Mouse (Mus musculus) spleen, embryonic (tissue): Measurements from ENCODE around the gene Sf3b6.

ENCODE experiments used
- CTCF ChIA-PET: fragments of 350-600 bp; sonication (Branson Sonifier 250); formaldehyde crosslinking; loops from one replicate; lab custom pipeline; 2022; lab: Charles Lee

The Sf3b6 gene

GRCm38 (mm10) chr12:4840741-4841140 lies 23.4 kb downstream of the Sf3b6 start:
- CTCF ChIA-PET = interaction anchor here (0.7 kb wide), 1 partner anchor 11 kb away, joined by 3 read pairs; no protein-coding TSS in a partner anchor

- CTCF ChIA-PET = interaction anchor here (1.1 kb wide), 1 partner anchor 14 kb away, joined by 4 read pairs; no protein-coding TSS in a partner anchor
Measured at GRCm38 (mm10) chr12:4841392-4841887, 24.1 kb downstream of the Sf3b6 start, which contains the start of gene Fkbp1b. Gene Fkbp1b, minus strand, starts transcription at chr12:4841591.

DNA sequence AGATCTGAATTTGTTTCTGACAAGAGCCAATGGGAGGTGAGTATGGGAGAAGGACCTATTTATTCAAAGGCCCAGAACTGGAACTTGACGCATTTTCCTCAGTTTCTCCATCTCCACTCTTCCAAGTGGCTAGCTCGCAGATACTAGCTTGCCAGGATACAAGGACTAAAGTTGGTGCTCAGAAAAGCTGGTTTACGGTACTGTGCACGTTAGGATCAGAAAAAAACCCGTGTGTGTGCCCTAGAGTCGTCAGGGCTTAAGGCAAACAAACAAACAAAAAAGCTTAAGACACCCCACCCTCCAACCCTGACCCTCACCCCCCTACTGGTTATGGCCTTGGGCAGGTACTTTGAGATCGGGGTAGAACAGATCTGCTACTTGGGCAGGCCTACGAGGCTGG lies 25.1 kb downstream of the Sf3b6 start:
- CTCF ChIA-PET = interaction anchor here (1.1 kb wide), 1 partner anchor 15 kb away, joined by 4 read pairs; no protein-coding TSS in a partner anchor

DNA sequence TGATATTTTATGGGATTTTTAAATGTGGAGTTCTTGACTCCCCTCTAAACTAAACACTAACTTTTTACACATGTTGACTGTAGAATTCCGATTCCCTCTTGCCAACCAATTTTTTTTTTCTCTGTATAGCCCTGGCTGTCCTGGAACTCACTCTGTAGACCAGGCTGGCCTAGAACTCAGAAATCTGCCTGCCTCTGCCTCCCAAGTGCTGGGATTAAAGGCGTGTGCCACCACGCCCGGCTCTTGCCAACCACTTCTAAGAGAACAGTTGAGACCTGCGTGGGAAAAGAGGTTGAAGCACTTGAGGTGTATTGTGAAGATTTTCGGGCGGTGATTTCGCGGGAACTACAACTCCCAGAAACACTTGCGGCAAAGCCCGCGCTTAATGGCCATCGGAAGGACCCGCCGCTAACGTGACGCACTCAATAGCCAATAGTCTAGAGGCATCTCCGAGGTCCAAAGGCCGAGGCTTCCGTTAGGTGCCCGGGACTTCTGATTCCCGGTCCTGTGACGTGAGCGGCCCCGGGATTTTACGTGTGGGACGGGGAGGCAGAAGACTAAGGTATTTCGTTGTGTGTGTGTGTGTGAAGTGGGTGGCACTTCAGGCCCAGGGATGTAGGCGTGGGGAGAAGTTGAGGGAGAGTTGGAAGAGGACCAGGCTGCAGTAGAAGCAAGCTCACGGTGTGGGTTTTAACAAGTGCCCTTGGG lies 25.7 kb downstream of the Sf3b6 start, which contains the start of gene Wdcp:
TSS of gene Wdcp (plus strand) at position 414 of the 708 bp plus-strand sequence.
- CTCF ChIA-PET = no interaction called here

GRCm38 (mm10) chr12:4843741-4844140 lies 26.4 kb downstream of the Sf3b6 start:
- CTCF ChIA-PET = interaction anchor here (0.7 kb wide), 1 partner anchor 1470 kb away, joined by 3 read pairs; no protein-coding TSS in a partner anchor

DNA sequence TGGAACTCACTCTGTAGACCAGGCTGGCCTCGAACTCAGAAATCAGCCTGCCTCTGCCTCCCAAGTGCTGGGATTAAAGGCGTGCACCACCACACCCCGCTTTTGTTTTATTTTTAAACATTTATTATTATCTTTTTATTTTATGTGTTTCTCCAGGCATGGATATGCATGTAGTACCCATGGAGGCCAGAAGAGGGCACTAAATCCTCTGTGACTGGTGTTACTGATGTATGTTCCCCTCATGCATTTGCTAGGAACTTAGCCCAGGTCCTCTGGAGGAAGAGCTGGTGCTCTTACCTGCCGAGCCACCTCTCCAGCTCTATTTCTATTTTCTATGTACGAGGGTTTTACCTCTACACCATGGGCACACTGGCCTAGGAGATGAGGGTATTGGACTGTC lies 38.8 kb downstream of the Sf3b6 start:
- CTCF ChIA-PET = interaction anchor here (0.6 kb wide), 1 partner anchor 29 kb away, joined by 4 read pairs; no protein-coding TSS in a partner anchor

DNA sequence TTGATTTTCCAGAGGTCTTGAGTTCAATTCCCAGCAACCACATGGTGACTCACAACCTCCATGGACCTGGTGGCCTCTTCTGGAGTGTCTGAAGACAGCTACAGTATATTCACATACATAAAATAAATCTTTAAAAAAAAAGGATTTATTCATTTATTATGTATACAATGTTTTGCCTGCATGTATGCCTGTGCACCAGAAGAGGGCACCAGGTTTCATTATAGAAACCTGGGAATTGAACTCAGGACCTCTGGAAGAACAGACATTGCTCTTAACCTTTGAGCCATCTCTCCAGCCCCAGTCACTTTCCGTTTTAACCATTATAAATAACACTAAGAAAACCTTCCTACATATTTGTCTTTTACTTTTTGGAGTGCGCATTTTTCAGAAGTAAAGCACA lies 39.5 kb downstream of the Sf3b6 start:
- CTCF ChIA-PET = interaction anchor here (0.7 kb wide), 2 partner anchors 52 to 169 kb away, joined by 5 to 16 read pairs; no protein-coding TSS in a partner anchor

DNA sequence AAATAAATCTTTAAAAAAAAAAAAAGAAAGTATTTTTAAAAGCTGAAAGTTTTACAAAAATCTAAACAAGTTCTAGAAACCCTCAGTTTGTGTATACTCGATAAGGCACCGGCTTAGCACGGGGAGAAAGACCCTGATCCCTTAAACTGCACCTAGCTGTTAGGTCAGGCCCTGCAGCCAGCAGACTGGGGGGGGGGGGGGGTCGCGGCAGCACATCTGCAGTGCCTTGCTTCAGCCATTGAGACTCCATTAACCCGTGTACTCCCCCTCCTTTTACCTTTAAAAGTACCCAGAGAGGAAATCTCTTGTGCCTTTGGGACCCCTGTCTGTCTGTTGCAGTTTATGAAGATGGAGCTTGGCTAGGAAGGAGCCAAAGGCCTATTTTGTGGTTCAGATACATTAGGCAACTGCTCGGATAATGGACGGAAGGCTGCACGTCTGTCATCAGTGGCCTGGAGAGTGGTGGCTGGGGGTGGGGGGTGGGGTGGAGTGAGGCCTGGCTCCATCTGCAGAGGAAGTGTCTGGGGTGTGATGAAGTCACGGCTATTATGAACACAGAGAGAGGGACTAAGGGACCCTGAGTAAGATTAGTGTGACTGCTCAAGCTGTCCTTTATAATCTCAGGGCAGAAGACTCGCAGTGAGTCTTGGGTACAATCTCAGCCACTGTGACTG lies 42.0 kb downstream of the Sf3b6 start:
- CTCF ChIA-PET = interaction anchor here (0.6 kb wide), 1 partner anchor 40 kb away, joined by 4 read pairs; no protein-coding TSS in a partner anchor

DNA sequence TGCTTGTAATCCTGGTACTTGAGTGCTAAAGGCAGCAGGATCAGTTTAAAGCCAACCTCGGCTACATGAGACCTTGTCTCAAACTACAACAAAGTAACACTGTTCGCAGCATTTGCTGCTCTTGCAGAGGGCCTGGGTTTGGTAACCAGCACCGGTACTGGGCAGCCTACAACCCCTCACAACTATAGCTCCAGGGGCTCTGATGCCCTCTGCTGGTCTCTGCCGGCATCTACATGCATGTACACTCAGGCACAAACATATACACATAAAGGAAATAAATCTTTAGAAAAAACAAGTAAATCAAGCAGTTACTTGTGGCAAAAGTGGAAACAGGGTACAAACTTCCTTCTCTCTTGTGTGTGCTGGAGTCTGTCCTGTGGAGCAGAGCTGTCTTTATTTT lies 45.3 kb downstream of the Sf3b6 start:
- CTCF ChIA-PET = no interaction called here

DNA sequence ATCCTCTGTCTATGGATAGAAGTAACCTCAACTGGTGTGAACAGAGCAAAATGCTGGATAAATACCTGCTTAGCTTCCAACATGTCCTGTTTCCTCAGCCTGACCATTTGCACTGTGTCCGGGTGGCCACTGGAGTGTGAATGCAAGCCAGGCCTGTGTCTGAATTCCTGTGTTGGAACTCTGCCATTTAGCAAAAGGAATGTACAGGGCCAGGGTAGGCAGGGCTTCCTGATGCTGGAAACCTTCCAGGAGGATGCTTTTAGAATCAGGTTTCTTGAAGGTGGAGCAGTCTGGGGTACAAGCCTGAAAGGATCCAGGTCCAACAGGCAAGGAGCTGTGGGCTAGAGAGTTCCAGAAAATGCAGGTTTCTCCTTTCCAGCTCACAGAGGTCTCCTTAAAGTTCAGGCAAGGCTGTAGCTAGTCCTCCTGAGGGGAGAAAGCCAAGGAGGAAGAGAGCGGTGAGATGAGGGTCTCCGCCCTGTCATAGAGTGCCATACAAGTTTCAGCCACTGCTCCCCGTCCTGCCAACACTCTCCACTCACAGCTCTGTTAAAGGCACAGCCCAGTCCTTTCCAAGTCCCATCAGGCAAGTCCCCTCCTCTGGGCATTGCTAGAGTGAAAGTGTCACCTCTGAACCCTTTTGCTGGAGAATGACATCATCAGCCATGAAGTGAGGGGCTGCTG lies 46.5 kb downstream of the Sf3b6 start:
- CTCF ChIA-PET = no interaction called here

- CTCF ChIA-PET = no interaction called here
Measured at GRCm38 (mm10) chr12:4864338-4864690, 47.0 kb downstream of the Sf3b6 start.

DNA sequence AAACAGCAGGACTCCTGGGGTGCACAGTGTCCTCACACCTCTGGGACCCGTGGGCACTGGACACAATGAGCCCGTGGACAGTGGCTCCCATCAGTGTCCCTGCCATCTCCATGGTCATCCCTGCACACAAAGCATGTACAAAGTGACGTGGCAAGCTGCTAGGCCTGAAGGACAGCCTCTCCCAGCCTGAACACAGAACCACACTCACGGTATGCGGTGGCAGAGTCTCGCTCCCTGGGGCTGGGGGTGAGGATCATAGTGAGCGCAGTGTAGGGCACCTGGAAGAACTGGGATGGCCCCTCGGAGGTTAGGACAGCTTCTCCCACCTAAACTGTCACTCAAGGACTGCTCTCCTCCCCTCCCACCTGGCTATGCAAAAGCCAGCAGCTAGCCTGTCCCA lies 51.6 kb downstream of the Sf3b6 start:
- CTCF ChIA-PET = no interaction called here

GRCm38 (mm10) chr12:4871260-4871659 lies 53.9 kb downstream of the Sf3b6 start:
- CTCF ChIA-PET = interaction anchor here (0.9 kb wide), 1 partner anchor 21 kb away, joined by 4 read pairs; no protein-coding TSS in a partner anchor

DNA sequence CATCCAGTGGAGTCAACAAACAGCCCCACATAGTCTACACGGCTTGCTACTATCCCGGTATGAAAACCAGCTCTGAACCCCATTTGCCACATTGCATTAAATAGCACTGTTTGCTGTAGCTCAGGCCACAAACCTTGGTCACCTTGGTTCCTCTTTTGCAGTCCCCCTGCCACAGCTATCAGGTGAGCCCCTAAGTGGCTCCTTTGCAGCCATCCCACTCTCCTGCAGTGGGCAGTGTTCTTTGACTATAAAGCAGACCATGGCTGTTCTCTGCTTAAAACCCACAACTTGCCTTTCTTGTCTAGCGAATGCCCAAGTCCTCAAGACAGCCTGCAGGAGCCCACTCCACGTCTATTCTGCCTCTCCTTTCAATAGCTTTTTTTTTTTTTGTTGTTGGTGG lies 54.9 kb downstream of the Sf3b6 start:
- CTCF ChIA-PET = no interaction called here

DNA sequence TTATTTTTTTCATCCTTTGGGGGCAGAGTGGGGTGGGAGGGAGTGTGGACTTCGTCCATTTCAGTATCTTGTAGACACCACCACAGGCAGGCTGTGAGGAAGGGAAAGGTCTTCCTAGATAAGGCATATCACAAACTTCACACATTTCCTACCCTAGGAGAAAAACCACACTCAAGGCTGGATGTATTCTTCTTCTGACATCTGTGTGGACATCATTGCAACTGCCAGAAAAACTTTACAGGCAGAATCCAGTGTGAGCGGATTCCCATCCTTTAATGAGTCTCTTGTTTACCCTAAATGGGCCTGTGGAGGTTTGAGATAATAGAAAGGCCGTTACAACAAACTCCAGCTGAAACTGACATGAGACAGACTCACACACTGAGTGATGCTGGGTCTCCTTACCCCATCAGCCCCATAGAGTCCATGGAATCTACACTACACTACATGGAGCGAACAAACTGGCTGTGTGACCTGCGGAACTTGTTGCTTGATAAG lies 55.7 kb downstream of the Sf3b6 start:
- CTCF ChIA-PET = no interaction called here

- CTCF ChIA-PET = no interaction called here
Measured at GRCm38 (mm10) chr12:4873531-4873930, 56.2 kb downstream of the Sf3b6 start.

DNA sequence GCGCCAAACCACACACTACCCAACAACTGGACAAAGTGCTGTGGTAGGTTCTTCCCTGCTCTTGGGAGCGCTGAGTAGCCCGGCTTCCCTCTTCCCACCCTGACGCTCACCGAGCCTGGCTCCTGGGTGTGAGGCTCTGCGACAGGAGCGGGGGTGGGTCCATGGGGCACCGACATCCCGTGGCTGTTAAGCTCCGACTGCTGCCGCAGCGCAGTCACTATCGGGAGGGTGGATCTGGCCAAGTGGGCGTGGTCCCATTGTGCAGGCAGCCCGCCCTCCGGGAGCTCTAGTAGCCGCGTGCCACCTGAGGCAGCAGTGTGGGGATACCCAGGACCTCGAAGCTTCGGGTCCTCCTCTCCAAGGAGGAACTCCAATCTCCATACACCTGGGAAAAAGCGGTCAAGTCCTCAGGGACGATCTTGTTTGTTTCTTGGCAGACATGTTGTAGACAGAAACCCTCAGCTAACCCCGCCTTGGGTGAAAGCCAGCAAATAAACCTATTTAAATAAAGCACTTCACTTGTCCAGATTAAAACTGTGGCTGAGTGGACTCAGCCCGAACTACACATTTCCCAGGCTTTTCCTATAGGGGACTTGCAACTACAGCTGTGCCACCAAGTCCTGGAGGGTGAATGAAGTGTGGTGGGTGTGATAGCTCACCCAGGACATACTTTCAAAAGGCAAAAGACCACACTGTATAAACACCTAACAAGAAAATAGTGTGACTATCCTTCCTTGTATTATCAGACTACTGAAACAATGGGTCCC lies 57.0 kb downstream of the Sf3b6 start, which contains the start of gene Mfsd2b:
TSS of gene Mfsd2b (minus strand) at position 199 of the 767 bp plus-strand sequence.
- CTCF ChIA-PET = interaction anchor here (0.6 kb wide), 1 partner anchor 31 kb away, joined by 3 read pairs; no protein-coding TSS in a partner anchor

DNA sequence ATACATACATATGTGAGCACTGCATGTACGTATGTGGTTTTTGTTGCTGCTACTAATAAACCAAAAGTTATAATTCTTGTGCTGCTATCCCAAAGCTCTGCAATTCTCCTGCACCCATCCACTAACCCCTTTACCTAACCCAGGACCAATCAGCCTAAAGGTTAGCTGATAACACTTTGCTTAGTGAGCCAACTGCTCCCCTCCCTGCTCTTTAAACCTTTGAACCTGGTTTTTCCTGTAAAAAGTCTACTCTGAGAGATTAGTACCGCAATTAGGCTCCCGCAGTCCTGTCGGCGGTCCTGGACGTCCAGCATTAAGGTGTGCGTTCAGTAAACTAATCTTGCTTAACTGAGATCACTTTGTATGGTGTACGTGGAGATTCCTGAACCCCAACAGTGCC lies 58.3 kb downstream of the Sf3b6 start:
- CTCF ChIA-PET = no interaction called here
